Mouse (Mus musculus): ENCODE data around the gene Chrm3. TPM values are rescaled to one million over a fixed set of nuclear protein-coding genes. Genes with fewer than 3 reads are reported as not detected.
"Not testable (repeated sequence)": the region's sequence is repeated elsewhere in the genome, so short reads cannot be mapped to it uniquely, and the experiment has no call there.

The Chrm3 gene
- total RNA-seq (2015; ENCODE audit: low replicate concordance) (not detected in 2 replicates), total RNA-seq (2017; ENCODE audit: low replicate concordance) (not detected in 2 replicates)

GRCm38 (mm10) chr13:10360777-10361176 is at the start of gene Chrm3:
TSS of gene Chrm3 (minus strand) at chr13:10360847.
- no peak for ATAC-seq (replicated peaks; ENCODE audit: low FRiP score, poor library complexity, severe bottlenecking)

GRCm38 (mm10) chr13:10394364-10394763 is 33.7 kb upstream of the Chrm3 start:
- ATAC-seq (replicated peaks; ENCODE audit: low FRiP score, poor library complexity, severe bottlenecking) = no peak

GRCm38 (mm10) chr13:10375487-10375886 is 14.8 kb upstream of the Chrm3 start:
- not testable (repeated sequence) for ATAC-seq (replicated peaks; ENCODE audit: low FRiP score, poor library complexity, severe bottlenecking)

GRCm38 (mm10) chr13:10360199-10360694 is 400 bp downstream of the Chrm3 start:
- ATAC-seq (replicated peaks; ENCODE audit: low FRiP score, poor library complexity, severe bottlenecking) = no peak

- no peak for ATAC-seq (replicated peaks; ENCODE audit: low FRiP score, poor library complexity, severe bottlenecking)
Observed at GRCm38 (mm10) chr13:10359516-10360198, 990 bp downstream of the Chrm3 start.

- ATAC-seq (replicated peaks; ENCODE audit: low FRiP score, poor library complexity, severe bottlenecking) = no peak
Observed at GRCm38 (mm10) chr13:10355796-10356195, 4.9 kb downstream of the Chrm3 start.

- ATAC-seq (replicated peaks; ENCODE audit: low FRiP score, poor library complexity, severe bottlenecking) = no peak
Observed at GRCm38 (mm10) chr13:10354885-10355575, 5.6 kb downstream of the Chrm3 start.

- ATAC-seq (replicated peaks; ENCODE audit: low FRiP score, poor library complexity, severe bottlenecking) = no peak
Observed at GRCm38 (mm10) chr13:10352141-10352540, 8.5 kb downstream of the Chrm3 start.

- no peak for ATAC-seq (replicated peaks; ENCODE audit: low FRiP score, poor library complexity, severe bottlenecking)
Observed at GRCm38 (mm10) chr13:10344362-10344761, 16.3 kb downstream of the Chrm3 start.

- ATAC-seq (replicated peaks; ENCODE audit: low FRiP score, poor library complexity, severe bottlenecking) = no peak
Observed at GRCm38 (mm10) chr13:10335558-10335957, 25.1 kb downstream of the Chrm3 start.

- ATAC-seq (replicated peaks; ENCODE audit: low FRiP score, poor library complexity, severe bottlenecking) = no peak
Observed at GRCm38 (mm10) chr13:10332762-10333161, 27.9 kb downstream of the Chrm3 start.

- ATAC-seq (replicated peaks; ENCODE audit: low FRiP score, poor library complexity, severe bottlenecking) = no peak
Observed at GRCm38 (mm10) chr13:10309811-10310210, 50.8 kb downstream of the Chrm3 start.

- no peak for ATAC-seq (replicated peaks; ENCODE audit: low FRiP score, poor library complexity, severe bottlenecking)
Observed at GRCm38 (mm10) chr13:10295160-10295559, 65.5 kb downstream of the Chrm3 start.

- no peak for ATAC-seq (replicated peaks; ENCODE audit: low FRiP score, poor library complexity, severe bottlenecking)
Observed at GRCm38 (mm10) chr13:10284331-10284730, 76.3 kb downstream of the Chrm3 start.

GRCm38 (mm10) chr13:10274907-10275306 is 85.7 kb downstream of the Chrm3 start:
- ATAC-seq (replicated peaks; ENCODE audit: low FRiP score, poor library complexity, severe bottlenecking) = no peak

- ATAC-seq (replicated peaks; ENCODE audit: low FRiP score, poor library complexity, severe bottlenecking) = no peak
Observed at GRCm38 (mm10) chr13:10263784-10264183, 96.9 kb downstream of the Chrm3 start.

GRCm38 (mm10) chr13:10253049-10253448 is 107.6 kb downstream of the Chrm3 start:
- no peak for ATAC-seq (replicated peaks; ENCODE audit: low FRiP score, poor library complexity, severe bottlenecking)

- no peak for ATAC-seq (replicated peaks; ENCODE audit: low FRiP score, poor library complexity, severe bottlenecking)
Observed at GRCm38 (mm10) chr13:10251499-10252179, 109.0 kb downstream of the Chrm3 start.

- no peak for ATAC-seq (replicated peaks; ENCODE audit: low FRiP score, poor library complexity, severe bottlenecking)
Observed at GRCm38 (mm10) chr13:10244243-10244998, 116.2 kb downstream of the Chrm3 start.

GRCm38 (mm10) chr13:10240238-10240637 is 120.4 kb downstream of the Chrm3 start:
- no peak for ATAC-seq (replicated peaks; ENCODE audit: low FRiP score, poor library complexity, severe bottlenecking)

Data from erythroid progenitor cell, adult 5-6 weeks (primary cell).